Mouse (Mus musculus) lung, adult 2 months (tissue): ENCODE data around the gene Acsm1.

Experiments used
- CTCF ChIP-seq: fragments of 200-500 bp; IDR thresholded peaks from 2 replicates; pipeline ENCODE4 v1.5.1; 2011; ENCODE audit warnings: mild to moderate bottlenecking, low read length, control low read depth; ENCODE audit not compliant: insufficient read depth
- POLR2A ChIP-seq: fragments of 200-500 bp; IDR thresholded peaks from 2 replicates; pipeline ENCODE4 v1.6.1; 2011; ENCODE audit warnings: low read depth, mild to moderate bottlenecking, control low read depth, low read length, borderline replicate concordance; ENCODE audit errors: extremely low read depth

DNA sequence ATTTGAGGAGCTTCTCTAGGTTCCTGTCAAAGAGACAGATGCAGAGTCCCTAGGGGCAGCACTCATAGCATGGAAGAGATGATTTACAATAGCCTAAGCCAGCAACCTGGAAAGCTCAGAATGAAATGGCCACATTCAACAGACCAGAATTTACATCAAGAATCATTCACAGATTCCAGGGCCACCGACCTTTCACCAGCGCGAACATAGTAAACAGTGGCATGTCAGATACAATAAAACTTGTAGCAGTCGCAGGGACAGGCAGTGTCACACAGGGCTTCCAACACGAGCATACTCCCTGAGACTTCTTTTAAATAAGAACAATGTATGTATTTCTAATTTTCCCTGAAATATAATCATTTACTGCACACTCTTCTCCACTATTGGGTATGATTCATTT is 63.6 kb downstream of the Acsm1 start:
- TF ChIP-seq CTCF (no peak), POLR2A (no peak)
